Mouse (Mus musculus) forebrain, embryonic 14.5 days (tissue): Measurements from ENCODE around the gene Commd8. TPM values are rescaled to one million over a fixed set of nuclear protein-coding genes. Genes with fewer than 3 reads are reported as not detected.
"Not testable (repeated sequence)": the region's sequence is repeated elsewhere in the genome, so short reads cannot be mapped to it uniquely, and the experiment has no call there.

Source experiments
- ATAC-seq: fragments of 200-750 bp; cut with Nextera tagmentation; 2 replicates; pipeline ENCODE4 v1.8.0; 2017; ENCODE audit warnings: mild to moderate bottlenecking, moderate library complexity
- DNase-seq: peaks from one replicate; pipeline ENCODE4 v3.0.0-alpha.2; 2015; ENCODE audit warnings: low spot score
- H3K27ac ChIP-seq: fragments of 300-500 bp; sonication (generic); 2 replicates; pipeline ENCODE4 v1.5.1; 2014; ENCODE audit warnings: low read depth, mild to moderate bottlenecking, control low read depth, low read length, moderate library complexity
- H3K27me3 ChIP-seq: fragments of 300-500 bp; sonication (generic); replicated peaks from 2 replicates; pipeline ENCODE4 v1.6.1; 2014; ENCODE audit warnings: low read length, control low read depth, mixed read lengths; ENCODE audit not compliant: control insufficient read depth, insufficient read depth
- H3K36me3 ChIP-seq: fragments of 300-500 bp; sonication (generic); 2 replicates; pipeline ENCODE4 v1.6.1; 2014; ENCODE audit warnings: low read length, control low read depth; ENCODE audit not compliant: control insufficient read depth, insufficient read depth
- H3K4me1 ChIP-seq: fragments of 300-500 bp; sonication (generic); 2 replicates; pipeline ENCODE4 v1.6.1; 2014; ENCODE audit warnings: antibody characterized with exemption, low read length, control low read depth; ENCODE audit not compliant: control insufficient read depth, insufficient read depth
- H3K4me2 ChIP-seq: fragments of 300-500 bp; sonication (generic); 2 replicates; pipeline ENCODE4 v1.6.1; 2014; ENCODE audit warnings: mild to moderate bottlenecking, control low read depth, low read length
- H3K4me3 ChIP-seq: fragments of 300-500 bp; sonication (generic); 2 replicates; pipeline ENCODE4 v1.5.1; 2014; ENCODE audit warnings: low read depth, low read length, control low read depth
- H3K9ac ChIP-seq: fragments of 300-500 bp; sonication (generic); 2 replicates; pipeline ENCODE4 v1.6.1; 2014; ENCODE audit warnings: mild to moderate bottlenecking, low read length, control low read depth, moderate library complexity
- H3K9me3 ChIP-seq: fragments of 300-500 bp; sonication (generic); replicated peaks from 2 replicates; pipeline ENCODE4 v1.6.1; 2016; ENCODE audit warnings: low read length, control low read depth, mixed read lengths; ENCODE audit not compliant: control insufficient read depth
- WGBS: fragments of 180-500 bp; shearing (Covaris S2); extraction: QIAGEN DNeasy Blood & Tissue Kit; methylation state at CpG from one replicate; pipeline ENCODE4 v1.1.7; 2014; 5-methylcytosine and 5-hydroxymethylcytosine counted together
- polyA plus RNA-seq: library from polyadenylated mRNA; unstranded; fragments of >200 nt; fragmentation: Nextera tagmentation; extraction: Ambion mirVana; gene quantifications from 2 replicates; pipeline ENCODE4 v1.2.1, GENCODE M21; 2014

The Commd8 gene
- polyA plus RNA-seq, 1 experiment from 2014 or later = 161 TPM

DNA sequence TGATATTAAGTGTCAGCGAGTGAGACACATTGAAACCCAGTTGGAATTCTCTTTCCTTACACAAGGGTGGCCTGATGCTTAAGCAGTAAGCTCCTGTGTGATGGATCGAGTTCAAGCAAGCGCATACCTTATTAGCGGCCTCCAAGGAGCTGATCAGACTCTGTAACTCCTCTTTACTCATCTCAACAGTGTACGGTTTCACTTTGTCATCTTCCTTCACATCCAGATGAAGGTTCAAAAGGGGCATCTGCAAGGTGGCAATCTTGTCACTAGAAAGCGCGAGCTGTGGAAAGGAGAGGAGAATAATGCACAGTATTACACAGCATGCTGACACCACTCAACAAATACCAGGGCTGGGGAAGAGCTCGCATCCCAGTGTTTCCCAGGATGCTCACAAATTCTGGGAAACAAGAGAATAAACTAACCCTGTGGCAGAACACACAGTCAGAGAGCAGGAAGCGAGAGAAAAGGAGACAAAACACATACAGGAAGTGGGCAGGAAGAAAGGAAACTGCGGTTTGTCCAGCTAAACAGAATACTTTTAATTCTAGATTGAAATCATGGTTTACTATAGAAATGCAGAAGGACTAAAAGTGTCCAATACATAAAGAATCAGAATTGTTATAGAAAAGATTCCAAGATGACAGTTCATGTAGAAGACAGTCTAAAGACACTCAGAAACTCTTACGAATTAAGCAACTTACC is 7.1 kb downstream of the Commd8 start:
- Histone ChIP-seq H3K27me3 (no peaks in the 10 kb centered on the region), H3K9me3 (no peaks in the 10 kb centered on the region), H3K4me1 (no peaks in the 10 kb centered on the region), H3K36me3 (peaks cover 54% of the 10 kb centered on the region), H3K9ac (no peak overlapping the region), H3K4me3 (no peak overlapping the region), H3K27ac (no peak overlapping the region), H3K4me2 (no peak overlapping the region)
- DNase-seq = no peak
- 92% methylated on average over 11 of the region's 11 CpGs for WGBS
- no peak for ATAC-seq

DNA sequence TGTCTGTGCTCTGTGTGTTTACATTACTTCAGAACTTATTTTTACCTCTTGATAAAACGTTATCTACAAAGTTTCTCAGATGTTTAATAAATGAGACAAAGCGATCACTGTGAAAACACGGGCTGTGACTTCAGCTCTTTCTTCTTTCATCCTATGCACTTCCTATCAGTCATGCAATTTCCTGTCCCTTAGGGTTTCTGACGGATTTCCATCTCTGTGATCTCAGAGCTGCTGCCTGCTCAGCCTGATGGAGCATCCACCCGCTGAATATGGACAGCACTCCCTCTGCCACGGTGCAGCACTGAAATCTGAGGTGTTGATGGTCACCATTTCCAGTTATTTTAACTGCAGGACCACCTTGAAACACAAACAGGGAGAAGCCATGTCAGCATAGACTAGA is 8.5 kb downstream of the Commd8 start:
- H3K27ac ChIP-seq = no peak overlapping the region
- H3K4me1 ChIP-seq = no peaks in the 10 kb centered on the region
- ATAC-seq = no peak
- H3K36me3 ChIP-seq = peaks cover 59% of the 10 kb centered on the region
- H3K4me2 ChIP-seq = no peak overlapping the region
- DNase-seq = no peak
- H3K27me3 ChIP-seq = no peaks in the 10 kb centered on the region
- 87% methylated on average over 6 of the region's 6 CpGs for WGBS
- H3K9ac ChIP-seq = no peak overlapping the region
- no peak overlapping the region for H3K4me3 ChIP-seq
- H3K9me3 ChIP-seq = no peaks in the 10 kb centered on the region

DNA sequence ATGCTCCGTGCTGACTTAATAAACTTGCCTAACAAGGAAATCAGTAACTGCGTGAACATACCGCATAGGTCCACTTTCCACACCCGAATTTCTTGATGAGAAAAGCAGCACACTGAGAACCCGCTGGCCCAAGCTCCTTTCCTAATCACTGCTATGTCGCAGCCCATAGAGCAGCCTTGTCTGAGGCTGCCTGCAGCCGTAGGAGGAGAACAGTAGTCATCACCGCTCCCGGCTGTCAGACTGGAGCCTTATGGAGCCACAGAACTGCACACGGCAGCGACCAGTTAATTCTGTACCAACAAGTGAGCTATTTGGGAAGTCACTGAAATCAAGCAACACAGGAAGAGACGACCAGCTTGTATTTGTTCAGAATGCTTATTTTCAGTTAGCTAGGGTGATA is 9.3 kb downstream of the Commd8 start:
- Histone ChIP-seq H3K36me3 (peaks cover 54% of the 10 kb centered on the region), H3K4me2 (no peak overlapping the region), H3K4me1 (no peaks in the 10 kb centered on the region), H3K4me3 (no peak overlapping the region), H3K27ac (no peak overlapping the region), H3K27me3 (no peaks in the 10 kb centered on the region), H3K9me3 (no peaks in the 10 kb centered on the region), H3K9ac (no peak overlapping the region)
- ATAC-seq (no peak), DNase-seq (no peak)
- WGBS = 92% methylated on average over 12 of the region's 12 CpGs

DNA sequence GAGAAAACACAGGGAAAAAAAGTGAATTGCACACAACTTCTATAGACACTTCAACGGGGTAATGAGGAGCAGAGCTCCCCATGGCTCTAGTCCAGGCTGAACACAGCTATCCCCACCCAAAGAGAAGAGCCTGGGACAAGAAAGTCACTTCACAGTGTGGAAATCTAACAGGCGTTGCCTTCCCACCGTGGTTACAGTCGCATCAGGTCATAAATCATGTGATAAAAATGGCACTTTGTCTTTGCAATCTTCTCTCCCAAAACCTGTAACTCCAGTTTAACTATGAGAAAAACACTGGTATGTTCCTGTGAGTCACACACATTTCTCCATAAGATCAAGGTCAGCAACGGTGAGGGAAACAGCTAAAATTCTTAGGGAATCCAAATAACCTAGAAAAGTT is 11.4 kb downstream of the Commd8 start:
- H3K9ac ChIP-seq = no peak overlapping the region
- no peaks in the 10 kb centered on the region for H3K27me3 ChIP-seq
- no peaks in the 10 kb centered on the region for H3K9me3 ChIP-seq
- no peak overlapping the region for H3K4me2 ChIP-seq
- H3K27ac ChIP-seq = no peak overlapping the region
- H3K4me1 ChIP-seq = no peaks in the 10 kb centered on the region
- H3K4me3 ChIP-seq = no peak overlapping the region
- no peak for ATAC-seq
- peaks cover 46% of the 10 kb centered on the region for H3K36me3 ChIP-seq
- WGBS = 95% methylated on average over 5 of the region's 5 CpGs
- no peak for DNase-seq

DNA sequence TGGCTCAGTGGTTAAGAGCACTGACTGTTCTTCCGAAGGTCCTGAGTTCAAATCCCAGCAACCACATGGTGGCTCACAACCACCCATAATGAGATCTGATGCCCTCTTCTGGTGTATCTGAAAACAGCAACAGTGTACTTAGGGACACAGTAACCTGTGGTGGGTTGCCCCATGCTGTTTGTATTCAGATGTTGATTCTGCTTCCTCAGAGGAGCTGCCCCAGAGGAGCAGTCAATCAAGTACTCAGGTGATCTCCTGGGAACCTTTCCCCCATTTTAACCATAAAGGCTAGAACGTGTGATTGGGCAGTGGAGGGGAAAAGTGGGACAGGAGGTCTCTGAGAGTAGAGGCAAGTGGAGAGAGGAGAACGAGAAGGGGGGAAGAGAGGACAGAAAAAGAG is 12.3 kb downstream of the Commd8 start:
- H3K4me2 ChIP-seq, ATAC-seq, H3K9me3 ChIP-seq, H3K9ac ChIP-seq, H3K27ac ChIP-seq, DNase-seq, H3K27me3 ChIP-seq, H3K4me1 ChIP-seq, H3K4me3 ChIP-seq: not testable (repeated sequence)
- peaks cover 37% of the 10 kb centered on the region for H3K36me3 ChIP-seq
- WGBS = 79% methylated on average over 3 of the region's 3 CpGs

DNA sequence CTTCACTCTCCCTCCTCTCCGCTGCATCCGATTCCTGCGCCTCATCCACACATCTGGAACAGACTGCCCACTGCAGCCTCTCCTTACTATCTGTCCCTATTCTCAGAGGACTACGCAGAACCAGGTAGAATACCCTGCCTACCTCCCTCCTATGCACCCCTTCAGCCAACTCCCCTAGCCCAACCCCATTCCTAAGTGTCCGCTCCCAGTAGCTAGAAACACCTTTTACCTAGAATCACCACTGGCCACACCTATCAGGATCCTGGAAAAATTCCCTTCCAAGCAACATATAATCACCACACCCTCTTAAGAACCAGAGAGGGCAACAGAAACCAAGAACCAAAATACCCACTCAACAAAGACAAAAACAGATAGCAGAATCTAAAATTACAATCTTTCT is 17.1 kb downstream of the Commd8 start:
- no peak for ATAC-seq
- Histone ChIP-seq H3K27ac (no peak overlapping the region), H3K4me2 (no peak overlapping the region), H3K9me3 (no peaks in the 10 kb centered on the region), H3K4me1 (peaks cover 4% of the 10 kb centered on the region; the same call in 1 of the 2 replicates), H3K27me3 (no peaks in the 10 kb centered on the region), H3K36me3 (peaks cover 8% of the 10 kb centered on the region; the same call in 1 of the 2 replicates), H3K4me3 (no peak overlapping the region), H3K9ac (no peak overlapping the region)
- WGBS = 95% methylated on average over 5 of the region's 5 CpGs
- DNase-seq = no peak

DNA sequence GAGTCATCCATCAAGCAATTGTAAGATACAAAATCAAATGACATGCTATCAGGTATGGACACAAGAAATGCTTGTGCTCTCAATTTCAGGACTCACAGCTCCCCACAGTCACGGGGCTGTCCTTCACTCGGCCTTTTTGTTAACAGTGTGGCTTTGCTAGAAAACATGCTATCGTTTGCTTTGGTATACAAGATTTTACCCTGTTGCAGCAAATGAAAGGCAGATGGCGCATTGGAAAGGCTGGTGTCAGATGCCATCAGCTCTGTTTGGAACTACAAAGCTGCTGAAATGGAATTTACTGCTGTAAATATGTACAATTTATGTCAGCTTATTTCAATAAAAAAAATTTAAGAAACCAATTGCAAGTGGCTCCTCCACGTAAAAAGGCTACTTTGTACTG is 19.3 kb downstream of the Commd8 start:
- H3K36me3 ChIP-seq = no peaks in the 10 kb centered on the region
- 52% methylated on average over 5 of the region's 5 CpGs for WGBS
- no peak overlapping the region for H3K9ac ChIP-seq
- no peaks in the 10 kb centered on the region for H3K27me3 ChIP-seq
- H3K4me2 ChIP-seq = no peak overlapping the region
- H3K4me1 ChIP-seq = peaks cover 4% of the 10 kb centered on the region; the same call in 1 of the 2 replicates
- no peak overlapping the region for H3K27ac ChIP-seq
- peak; percentile 51 for DNase-seq
- no peak overlapping the region for H3K4me3 ChIP-seq
- peak; percentile 37 for ATAC-seq
- no peaks in the 10 kb centered on the region for H3K9me3 ChIP-seq

DNA sequence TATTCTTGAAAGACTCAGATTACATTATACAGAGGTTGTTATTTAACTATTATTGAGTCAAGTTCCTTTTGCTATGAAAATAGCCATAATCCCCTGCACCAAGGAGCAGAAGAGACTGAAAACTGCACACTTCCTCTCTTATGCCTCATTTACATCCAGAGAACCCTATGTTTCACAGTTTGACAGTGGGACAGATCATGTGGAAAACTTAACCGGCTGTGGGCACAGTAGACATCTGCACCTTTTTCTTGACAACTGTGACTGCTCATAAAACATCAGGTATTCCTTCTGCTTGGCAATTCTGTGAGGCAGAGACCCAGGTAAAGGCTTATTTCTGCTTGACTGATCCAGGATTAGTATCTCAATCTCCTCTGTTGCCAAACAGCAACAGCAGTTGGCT is 28.4 kb downstream of the Commd8 start:
- no peak for ATAC-seq

DNA sequence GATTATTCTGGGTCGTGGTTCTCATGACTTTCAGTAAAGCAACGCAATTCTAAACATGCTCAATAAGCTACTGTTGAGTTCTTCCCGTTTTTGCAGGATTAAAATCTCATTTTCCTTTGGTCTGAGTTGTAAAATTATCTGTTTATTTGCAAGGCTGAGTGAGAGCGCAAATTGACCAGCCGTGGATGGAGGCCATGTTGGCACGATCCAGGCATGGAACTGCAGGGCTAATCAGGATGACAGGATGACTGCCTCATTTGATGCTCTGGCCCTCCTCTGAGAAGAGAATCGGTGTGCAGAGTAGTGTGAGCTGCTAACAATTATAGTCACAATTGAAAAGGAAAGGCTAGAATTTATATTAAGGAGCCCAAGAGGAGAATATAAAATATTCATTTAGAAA is 29.7 kb downstream of the Commd8 start:
- no peak for DNase-seq
- H3K4me3 ChIP-seq = no peak overlapping the region
- H3K9ac ChIP-seq = no peak overlapping the region
- no peaks in the 10 kb centered on the region for H3K36me3 ChIP-seq
- H3K27me3 ChIP-seq = no peaks in the 10 kb centered on the region
- no peaks in the 10 kb centered on the region for H3K4me1 ChIP-seq
- no peaks in the 10 kb centered on the region for H3K9me3 ChIP-seq
- H3K4me2 ChIP-seq = no peak overlapping the region
- no peak for ATAC-seq
- H3K27ac ChIP-seq = no peak overlapping the region
- WGBS = 86% methylated on average over 7 of the region's 7 CpGs

More for the DNA sequence above, 28.4 kb downstream of the Commd8 start:
- no peak overlapping the region for H3K4me3 ChIP-seq
- 76% methylated on average over 1 of the region's 1 CpGs for WGBS
- H3K4me2 ChIP-seq = no peak overlapping the region
- H3K9ac ChIP-seq = no peak overlapping the region
- H3K27me3 ChIP-seq = no peaks in the 10 kb centered on the region
- no peaks in the 10 kb centered on the region for H3K36me3 ChIP-seq
- H3K9me3 ChIP-seq = no peaks in the 10 kb centered on the region
- no peak overlapping the region for H3K27ac ChIP-seq
- no peaks in the 10 kb centered on the region for H3K4me1 ChIP-seq
- DNase-seq = peak; percentile 8
